Mouse (Mus musculus) hematopoietic stem cell, adult 5-6 weeks (primary cell): ENCODE measurements around the gene Mpv17. TPM values are rescaled to one million over a fixed set of nuclear protein-coding genes. Genes with fewer than 3 reads are reported as not detected.

Experiments
- total RNA-seq: library from RNA; stranded (forward); fragments of 172-1452, 232-1000 nt; gene quantifications from 2 replicates; pipeline ENCODE4 v1.2.3, GENCODE M21; 2017

Gene Mpv17
- total RNA-seq, 1 experiment from 2014 or later: 51.0 TPM

Other genes starting within 250 kb of the Mpv17 start
- gene Ost4, start 246.5 kb downstream of the Mpv17 start, total RNA-seq: 190 and 197 TPM in 2 replicates
- 31.9 and 48.9 TPM in 2 replicates for gene Emilin1, start 240.8 kb downstream of the Mpv17 start, total RNA-seq
- gene Khk, start 232.8 kb downstream of the Mpv17 start, total RNA-seq: 69.2 and 71.8 TPM in 2 replicates
- not detected in 2 replicates for gene Cgref1, start 208.7 kb downstream of the Mpv17 start, total RNA-seq
- 56.5 and 72.3 TPM in 2 replicates for gene Preb, start 193.9 kb downstream of the Mpv17 start, total RNA-seq
- gene Tcf23, start 185.6 kb downstream of the Mpv17 start, total RNA-seq: not detected in 2 replicates
- gene Atraid, start 105.9 kb downstream of the Mpv17 start, total RNA-seq: 69.1 and 74.0 TPM in 2 replicates
- gene Slc5a6, start 105.3 kb downstream of the Mpv17 start, total RNA-seq: 5.1 and 6.7 TPM in 2 replicates
- 22.2 and 33.5 TPM in 2 replicates for gene Cad, start 99.5 kb downstream of the Mpv17 start, total RNA-seq
- gene Dnajc5g, start 48.0 kb downstream of the Mpv17 start, total RNA-seq: not detected in 2 replicates
- gene Slc30a3, start 46.0 kb downstream of the Mpv17 start, total RNA-seq: not detected in 2 replicates
- gene Trim54, start 37.5 kb downstream of the Mpv17 start, total RNA-seq: not detected in 2 replicates
- gene Ucn, start 15.4 kb downstream of the Mpv17 start, total RNA-seq: not detected in 2 replicates
- gene Gm29609, start 25.7 kb upstream of the Mpv17 start, total RNA-seq: 1.2 TPM in 1 of 2 replicates, not detected in the other
- 64.3 and 83.3 TPM in 2 replicates for gene Gtf3c2, start 25.9 kb upstream of the Mpv17 start, total RNA-seq
- gene Snx17, start 39.0 kb upstream of the Mpv17 start, total RNA-seq: 33.8 and 37.6 TPM in 2 replicates
- gene Eif2b4, start 39.2 kb upstream of the Mpv17 start, total RNA-seq: 11.4 and 16.0 TPM in 2 replicates
- 5.8 and 11.3 TPM in 2 replicates for gene Zfp513, start 48.1 kb upstream of the Mpv17 start, total RNA-seq
- gene Ppm1g, start 66.4 kb upstream of the Mpv17 start, total RNA-seq: 130 and 218 TPM in 2 replicates
- 112 and 130 TPM in 2 replicates for gene Nrbp1, start 86.6 kb upstream of the Mpv17 start, total RNA-seq
- gene Gm9970, start 87.0 kb upstream of the Mpv17 start, total RNA-seq: not detected in 2 replicates
- gene Krtcap3, start 97.4 kb upstream of the Mpv17 start, total RNA-seq: 2.3 and 8.4 TPM in 2 replicates
- 27.6 and 67.0 TPM in 2 replicates for gene Ift172, start 136.9 kb upstream of the Mpv17 start, total RNA-seq
- 1.6 and 2.6 TPM in 2 replicates for gene Fndc4, start 141.8 kb upstream of the Mpv17 start, total RNA-seq
- gene Gckr, start 143.2 kb upstream of the Mpv17 start, total RNA-seq: 0.65 TPM in 1 of 2 replicates, not detected in the other